Mouse (Mus musculus) CH12.LX (cell line): ENCODE measurements around the gene Ehd2.

Experiments
- CHD1 ChIP-seq: IDR thresholded peaks from 2 replicates; pipeline ENCODE4 v1.6.1; 2012; ENCODE audit warnings: low read depth, low read length, improper control_type of control experiment, inconsistent platforms
- CHD2 ChIP-seq: IDR thresholded peaks from 2 replicates; pipeline ENCODE4 v1.6.1; 2011; ENCODE audit warnings: low read length, improper control_type of control experiment
- CTCF ChIP-seq, 2 experiments: IDR thresholded peaks in 1 of 2; conservative IDR thresholded peaks in 1 of 2; 2 replicates each; pipeline ENCODE4 v1.5.1; 2011 to 2012; ENCODE audit warnings: low read depth in 2 of 2, low read length in 2 of 2, improper control_type of control experiment in 1 of 2, inconsistent platforms in 1 of 2, mild to moderate bottlenecking in 1 of 2, moderate library complexity in 1 of 2
- E2F4 ChIP-seq: IDR thresholded peaks from 2 replicates; pipeline ENCODE4 v1.6.1; 2011; ENCODE audit warnings: low read depth, low read length, improper control_type of control experiment; ENCODE audit not compliant: insufficient replicate concordance
- ELF1 ChIP-seq: IDR thresholded peaks from 2 replicates; pipeline ENCODE4 v1.6.1; 2014; ENCODE audit warnings: low read depth, mild to moderate bottlenecking, inconsistent platforms, low read length, improper control_type of control experiment
- EP300 ChIP-seq: IDR thresholded peaks from 2 replicates; pipeline ENCODE4 v1.6.1; 2011; ENCODE audit warnings: low read length, improper control_type of control experiment
- IRF4 ChIP-seq: IDR thresholded peaks from 2 replicates; pipeline ENCODE4 v1.6.1; 2014; ENCODE audit warnings: low read depth, mild to moderate bottlenecking, inconsistent platforms, low read length, improper control_type of control experiment
- MAFK ChIP-seq: IDR thresholded peaks from 2 replicates; pipeline ENCODE4 v1.6.1; 2011; ENCODE audit warnings: low read length, improper control_type of control experiment; ENCODE audit not compliant: insufficient replicate concordance
- MEF2A ChIP-seq: IDR thresholded peaks from 2 replicates; pipeline ENCODE4 v1.6.1; 2014; ENCODE audit warnings: low read depth, mild to moderate bottlenecking, inconsistent platforms, low read length, improper control_type of control experiment, borderline replicate concordance
- POLR2A ChIP-seq: IDR thresholded peaks from 2 replicates; pipeline ENCODE4 v1.6.1; 2011; ENCODE audit warnings: low read depth, mild to moderate bottlenecking, improper control_type of control experiment, low read length
- ZNF384 ChIP-seq: IDR thresholded peaks from 2 replicates; pipeline ENCODE4 v1.6.1; 2012; ENCODE audit warnings: low read depth, low read length, improper control_type of control experiment, inconsistent platforms

- TF ChIP-seq CTCF (conservative IDR thresholded peaks at IDR 0.05 in 1 of 2, IDR thresholded peaks at IDR 0.05 in 1 of 2; ENCODE audit: low read depth in 2 of 2, low read length in 2 of 2) (no peak), ZNF384 (no peak), CHD2 (no peak), ELF1 (no peak), POLR2A (no peak), EP300 (no peak), E2F4 (no peak), IRF4 (no peak), MEF2A (no peak), MAFK (no peak), CHD1 (no peak)
Observed at GRCm38 (mm10) chr7:15961239-15961638, 6.1 kb downstream of the Ehd2 start.
